In the genomic region with DNA sequence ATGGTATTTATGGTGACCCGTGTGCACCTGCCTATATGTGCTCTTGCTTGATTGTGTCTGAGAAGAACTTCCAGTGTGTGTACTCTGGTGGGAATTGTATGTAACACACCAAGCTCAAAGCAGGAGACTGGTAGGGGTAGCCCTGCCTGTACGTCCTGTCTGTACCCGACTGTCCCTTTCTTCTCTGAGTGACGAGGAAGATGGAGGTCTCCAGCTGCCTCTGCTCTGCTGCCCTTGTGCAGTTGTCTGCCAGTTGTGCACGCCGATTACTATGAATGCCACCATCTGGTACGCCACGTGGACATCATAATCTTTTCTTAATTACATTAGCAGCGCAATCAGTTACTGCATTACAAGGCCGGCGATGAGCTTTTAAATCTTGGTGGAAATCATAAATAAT, we compare ENCODE assay signal across 30 mouse cellular contexts. TPM values are rescaled to one million over a fixed set of nuclear protein-coding genes. Genes with fewer than 3 reads are reported as not detected.
DNase-seq lines count a peak whose midpoint lies in the region; ATAC-seq lines count a peak whose summit lies in the region.
"Had no signal": no experiment of that assay in that cellular context is flagged by ENCODE, and none has a peak within 500 bp of the region (broad histone marks: within the 10 kb centered on the region; RNA-seq: fewer than 3 reads in every experiment).

No protein-coding gene starts in this region.

- no peak overlapping the region for H3K9ac ChIP-seq in hindbrain, embryonic 11.5 days (ENCODE audit: low read depth, low read length)
- no peak overlapping the region for H3K9ac ChIP-seq in hindbrain, embryonic 14.5 days
- H3K9ac ChIP-seq: embryonic facial prominence, embryonic 13.5 days; heart, embryonic 13.5 days; intestine, embryonic 15.5 days; limb, embryonic 13.5 days; lung, embryonic 15.5 days; stomach, embryonic 15.5 days had no signal

- DNase-seq in hindbrain, embryonic 10.5 days (ENCODE audit: low spot score), result no peak
- DNase-seq in hindbrain, embryonic 11.5 days (ENCODE audit: low spot score), result no peak
- DNase-seq in retina, postnatal 1 day, result peak; percentile 46
- no peak for DNase-seq in retina, embryonic 14.5 days (ENCODE audit: low spot score)
- DNase-seq in hindbrain, embryonic 14.5 days (ENCODE audit: low spot score), result peak; percentile 39
- no peak for DNase-seq in adrenal gland, postnatal 25 days
- DNase-seq in thymus, postnatal 10 days (ENCODE audit: low spot score in 2 of 2), result no peak
- DNase-seq: adrenal gland, adult 8-10 months; B cell, adult 2 months; cerebellum, adult 11 months; cerebellum, adult 9-11 months; gastrocnemius, postnatal 36 days; heart, adult 2 months; heart, postnatal 10 days; kidney, adult 2 months; kidney, postnatal 36 days; right cerebral cortex, postnatal 25 days; thymus, postnatal 14 days had no signal

- no peaks in the 10 kb centered on the region for H3K9me3 ChIP-seq in hindbrain, embryonic 10.5 days
- H3K9me3 ChIP-seq in hindbrain, embryonic 11.5 days (ENCODE audit: control insufficient read depth, low read length), result no peaks in the 10 kb centered on the region
- H3K9me3 ChIP-seq in hindbrain, embryonic 14.5 days (ENCODE audit: control insufficient read depth, low read length), result no peaks in the 10 kb centered on the region
- H3K9me3 ChIP-seq: embryonic facial prominence, embryonic 13.5 days; forebrain, embryonic 10.5 days; heart, embryonic 13.5 days; intestine, embryonic 15.5 days; lung, embryonic 15.5 days; midbrain, embryonic 10.5 days; stomach, embryonic 15.5 days had no signal

- no peak overlapping the region for H3K4me2 ChIP-seq in hindbrain, embryonic 11.5 days (replicated peaks; ENCODE audit: low read depth, low read length)
- H3K4me2 ChIP-seq in hindbrain, embryonic 14.5 days (replicated peaks), result no peak overlapping the region
- H3K4me2 ChIP-seq: embryonic facial prominence, embryonic 13.5 days; heart, embryonic 13.5 days; intestine, embryonic 15.5 days; limb, embryonic 13.5 days; liver, embryonic 11.5 days; lung, embryonic 15.5 days; stomach, embryonic 15.5 days had no signal

- WGBS in hindbrain, embryonic 10.5 days, result 89% methylated on average over 11 of the region's 11 CpGs
- WGBS in hindbrain, embryonic 11.5 days, result 89% methylated on average over 11 of the region's 11 CpGs
- 56% methylated on average over 11 of the region's 11 CpGs for WGBS in hindbrain, embryonic 14.5 days

- H3K36me3 ChIP-seq in hindbrain, embryonic 10.5 days, result no peaks in the 10 kb centered on the region
- H3K36me3 ChIP-seq in hindbrain, embryonic 11.5 days (ENCODE audit: control insufficient read depth, insufficient read depth, low read length), result no peaks in the 10 kb centered on the region
- no peaks in the 10 kb centered on the region for H3K36me3 ChIP-seq in hindbrain, embryonic 14.5 days (replicated peaks; ENCODE audit: control insufficient read depth, insufficient read depth)
- H3K36me3 ChIP-seq: embryonic facial prominence, embryonic 13.5 days; forebrain, embryonic 10.5 days; heart, embryonic 13.5 days; intestine, embryonic 15.5 days; limb, embryonic 13.5 days; lung, embryonic 15.5 days; midbrain, embryonic 10.5 days; stomach, embryonic 15.5 days had no signal

- peak overlapping the region; percentile 31; the same call in 1 of the 2 replicates for H3K27ac ChIP-seq in hindbrain, embryonic 10.5 days
- H3K27ac ChIP-seq in hindbrain, embryonic 11.5 days (ENCODE audit: low read depth, low read length), result no peak overlapping the region
- H3K27ac ChIP-seq in hindbrain, embryonic 14.5 days, result peak overlapping the region; percentile 35; the same call in 1 of the 2 replicates
- H3K27ac ChIP-seq: embryonic facial prominence, embryonic 13.5 days; heart, adult 2 months; heart, embryonic 13.5 days; intestine, embryonic 15.5 days; layer of hippocampus, adult 2 months; left cerebral cortex, adult 2 months; limb, embryonic 13.5 days; lung, embryonic 15.5 days; stomach, embryonic 15.5 days had no signal

- H3K4me1 ChIP-seq in hindbrain, embryonic 10.5 days (replicated peaks), result peaks cover 18% of the 10 kb centered on the region; the same call in 1 of the 2 replicates
- no peaks in the 10 kb centered on the region for H3K4me1 ChIP-seq in hindbrain, embryonic 11.5 days (replicated peaks; ENCODE audit: control insufficient read depth, insufficient read depth, low read length)
- H3K4me1 ChIP-seq in hindbrain, embryonic 14.5 days (replicated peaks; ENCODE audit: control insufficient read depth, insufficient read depth, low read length), result peaks cover 16% of the 10 kb centered on the region
- H3K4me1 ChIP-seq: heart, embryonic 13.5 days; intestine, embryonic 15.5 days; lung, embryonic 15.5 days; stomach, embryonic 15.5 days had no signal

- ATAC-seq in hindbrain, embryonic 11.5 days (ENCODE audit: low FRiP score), result no peak
- ATAC-seq in hindbrain, embryonic 14.5 days (ENCODE audit: low FRiP score), result peak; percentile 17; the same call in 1 of the 2 replicates
- ATAC-seq: activated CD4-positive, CD25-positive, alpha-beta regulatory T cell, adult 4 months; intestine, embryonic 15.5 days had no signal

- H3K27me3 ChIP-seq in hindbrain, embryonic 10.5 days (ENCODE audit: insufficient read depth, poor library complexity, severe bottlenecking), result no peaks in the 10 kb centered on the region
- no peaks in the 10 kb centered on the region for H3K27me3 ChIP-seq in hindbrain, embryonic 11.5 days (ENCODE audit: control insufficient read depth, insufficient read depth, low read length)
- H3K27me3 ChIP-seq in hindbrain, embryonic 14.5 days (ENCODE audit: control insufficient read depth, insufficient read depth, low read length), result no peaks in the 10 kb centered on the region
- H3K27me3 ChIP-seq: embryonic facial prominence, embryonic 13.5 days; intestine, embryonic 15.5 days; limb, embryonic 13.5 days; lung, embryonic 15.5 days; stomach, embryonic 15.5 days had no signal

- no peak overlapping the region for H3K4me3 ChIP-seq in hindbrain, embryonic 10.5 days
- no peak overlapping the region for H3K4me3 ChIP-seq in hindbrain, embryonic 11.5 days (ENCODE audit: low read depth, low read length)
- no peak overlapping the region for H3K4me3 ChIP-seq in hindbrain, embryonic 14.5 days (replicated peaks; ENCODE audit: low read length)
- H3K4me3 ChIP-seq: embryonic facial prominence, embryonic 13.5 days; forebrain, embryonic 10.5 days; heart, adult 2 months; heart, embryonic 13.5 days; intestine, embryonic 15.5 days; layer of hippocampus, adult 2 months; left cerebral cortex, adult 2 months; limb, embryonic 13.5 days; lung, embryonic 15.5 days; midbrain, embryonic 10.5 days; stomach, embryonic 15.5 days had no signal

RNA-seq across cellular contexts. Expression of gene Mvb12b, which starts 53.6 kb away (rescaled TPM):
- polyA plus RNA-seq in hindbrain, embryonic 10.5 days (2016; fragmentation: Nextera tagmentation; extraction: Ambion mirVana), result 22.7 and 28.8 TPM in 2 replicates
- 36.8 and 42.4 TPM in 2 replicates for polyA plus RNA-seq in hindbrain, embryonic 11.5 days (2014; fragmentation: Nextera tagmentation; extraction: Ambion mirVana)
- polyA plus RNA-seq in hindbrain, embryonic 14.5 days (2014; fragmentation: Nextera tagmentation; extraction: Ambion mirVana), result 48.0 and 54.9 TPM in 2 replicates
- total RNA-seq in adrenal gland, postnatal 25 days (2021), result 12.2 and 20.9 TPM in 2 replicates

Comparison
In these comparisons a context has a peak if more than half of its experiments do, and no peak if none do; other contexts are left out.
1. DNase-seq: peak in retina, postnatal 1 day (single experiment) and hindbrain, embryonic 14.5 days (single experiment); none in hindbrain, embryonic 10.5 days (single experiment), hindbrain, embryonic 11.5 days (single experiment), retina, embryonic 14.5 days (single experiment), adrenal gland, postnatal 25 days (single experiment) and thymus, postnatal 10 days (0 of 2).